Comparison of ENCODE assay signal across 15 mouse cellular contexts in genomic region chr12:80504718-80505117, GRCm38 (mm10). TPM values are rescaled to one million over a fixed set of nuclear protein-coding genes. Genes with fewer than 3 reads are reported as not detected.
DNase-seq lines count a peak whose midpoint lies in the region; ATAC-seq and TF ChIP-seq lines count a peak whose summit lies in the region.
"Had no signal": no experiment of that assay in that cellular context is flagged by ENCODE, and none has a peak within 500 bp of the region (broad histone marks: within the 10 kb centered on the region; RNA-seq: fewer than 3 reads in every experiment).

No protein-coding gene starts in this region.

- H3K27me3 ChIP-seq in embryonic facial prominence, embryonic 15.5 days = no peaks in the 10 kb centered on the region
- H3K27me3 ChIP-seq: limb, embryonic 12.5 days had no signal

- 28% methylated on average over 5 of the region's 5 CpGs for WGBS in embryonic facial prominence, embryonic 15.5 days

- intact Hi-C loops in gastrocnemius, adult 2 months (cut with DNase I) = no loop called here

- H3K36me3 ChIP-seq in embryonic facial prominence, embryonic 15.5 days = no peaks in the 10 kb centered on the region

- no peak overlapping the region for H3K4me3 ChIP-seq in gastrocnemius, adult 2 months
- no peak overlapping the region for H3K4me3 ChIP-seq in embryonic facial prominence, embryonic 15.5 days (replicated peaks)
- H3K4me3 ChIP-seq: limb, embryonic 12.5 days had no signal

- H3K9ac ChIP-seq in embryonic facial prominence, embryonic 15.5 days = no peak overlapping the region
- H3K9ac ChIP-seq: limb, embryonic 12.5 days had no signal

- peaks cover 31% of the 10 kb centered on the region for H3K4me1 ChIP-seq in embryonic facial prominence, embryonic 15.5 days

- TF ChIP-seq CTCF in gastrocnemius, adult 2 months (IDR thresholded peaks at IDR 0.05) = no peak

- peak; percentile 63; the same call in 1 of the 2 replicates for ATAC-seq in embryonic facial prominence, embryonic 15.5 days (ENCODE audit: insufficient number of reproducible peaks, low FRiP score, low TSS enrichment, low read depth)
- ATAC-seq: hindbrain, embryonic 16.5 days had no signal

- no peaks in the 10 kb centered on the region for H3K9me3 ChIP-seq in embryonic facial prominence, embryonic 15.5 days (replicated peaks)
- H3K9me3 ChIP-seq: limb, embryonic 12.5 days had no signal

- H3K27ac ChIP-seq in gastrocnemius, adult 2 months = peak overlapping the region; percentile 68
- H3K27ac ChIP-seq in embryonic facial prominence, embryonic 15.5 days (replicated peaks) = peak overlapping the region; percentile 68
- H3K27ac ChIP-seq: limb, embryonic 12.5 days had no signal

- peak; percentile 56 for DNase-seq in gastrocnemius, adult 2 months
- no peak for DNase-seq in gastrocnemius, postnatal 10 days
- peak; percentile 90 for DNase-seq in NIH3T3 (ENCODE audit: low read depth)
- peak; percentile 34 for DNase-seq in heart, postnatal 4 days
- no peak for DNase-seq in c-Kit-positive CD71-positive TER-119-positive erythroid progenitor cells, embryonic 14.5 days (ENCODE audit: low spot score)
- DNase-seq in frontal cortex, postnatal 14 days (ENCODE audit: low spot score in 2 of 2) = no peak
- DNase-seq in thymus, postnatal 14 days = no peak
- DNase-seq: cerebellum, postnatal 14 days; layer of hippocampus, adult 9-11 months; right cerebral cortex, postnatal 14 days; thymus, postnatal 36 days had no signal

- H3K4me2 ChIP-seq in embryonic facial prominence, embryonic 15.5 days (replicated peaks) = no peak overlapping the region
- H3K4me2 ChIP-seq: limb, embryonic 12.5 days had no signal

RNA-seq across cellular contexts. Expression of gene Galnt16, which starts 13.4 kb away (rescaled TPM):
- total RNA-seq in gastrocnemius, adult 2 months (2021) = 1 to 10 TPM; 2.4 to 3.8 TPM
- total RNA-seq in gastrocnemius, postnatal 10 days (2021) = 10 to 100 TPM; 15.9 to 20.7 TPM
- polyA plus RNA-seq in embryonic facial prominence, embryonic 15.5 days (2015; fragmentation: Nextera tagmentation; extraction: Ambion mirVana) = 25.4 and 27.6 TPM in 2 replicates
- total RNA-seq in heart, postnatal 4 days (2021) = 10 to 100 TPM; 15.7 to 17.8 TPM
- total RNA-seq: megakaryocyte progenitor cell, adult 5-6 weeks had no signal

RNA-seq across cellular contexts. Expression of gene Exd2, which starts 41.8 kb away (rescaled TPM):
- 10 to 100 TPM; 35.0 to 46.8 TPM for total RNA-seq in gastrocnemius, adult 2 months (2021)
- total RNA-seq in gastrocnemius, postnatal 10 days (2021) = 10 to 100 TPM; 29.6 to 43.4 TPM
- polyA plus RNA-seq in embryonic facial prominence, embryonic 15.5 days (2015; fragmentation: Nextera tagmentation; extraction: Ambion mirVana) = 24.1 and 25.3 TPM in 2 replicates
- total RNA-seq in heart, postnatal 4 days (2021) = 10 to 100 TPM; 10.0 to 10.9 TPM

Comparison
In these comparisons a context has a peak if more than half of its experiments do, and no peak if none do; other contexts are left out.
1. DNase-seq: peak in gastrocnemius, adult 2 months (single experiment), NIH3T3 (single experiment) and heart, postnatal 4 days (single experiment); none in gastrocnemius, postnatal 10 days (single experiment), c-Kit-positive CD71-positive TER-119-positive erythroid progenitor cells, embryonic 14.5 days (single experiment), frontal cortex, postnatal 14 days (0 of 2) and thymus, postnatal 14 days (single experiment).